Mouse (Mus musculus) testis, postnatal 10 days (tissue): ENCODE measurements around the gene Sdr39u1.
A peak's percentile ranks its signal among the peaks of the same experiment; 100 is the strongest.

Source experiments
- DNase-seq: peaks from one replicate; pipeline ENCODE4 v3.0.0; 2021; ENCODE audit warnings: low spot score

Gene Sdr39u1

DNA sequence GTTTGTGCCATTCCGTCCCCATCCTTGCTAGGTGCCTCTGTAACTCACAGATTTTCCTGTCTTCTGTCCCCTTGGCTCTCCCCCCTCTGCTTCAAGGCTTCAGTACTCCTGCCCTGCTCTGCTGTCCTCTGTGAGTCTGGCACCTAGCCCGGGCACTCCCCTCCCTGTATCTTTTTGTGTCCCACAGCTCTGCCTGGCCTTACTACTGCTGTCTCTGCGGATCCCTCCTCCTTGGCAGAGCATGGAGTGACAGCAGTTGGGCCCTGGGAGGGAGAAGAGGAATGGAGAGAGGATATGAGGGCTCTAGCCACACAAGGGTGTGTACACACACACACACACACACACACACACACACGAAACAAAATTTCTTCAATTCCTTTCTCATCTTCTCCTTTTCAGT lies 15.9 kb downstream of the Sdr39u1 start, which contains the start of gene Cbln3:
TSS of gene Cbln3 (minus strand) at position 227 of the 400 bp plus-strand sequence.
- DNase-seq, result peak; percentile 93

DNA sequence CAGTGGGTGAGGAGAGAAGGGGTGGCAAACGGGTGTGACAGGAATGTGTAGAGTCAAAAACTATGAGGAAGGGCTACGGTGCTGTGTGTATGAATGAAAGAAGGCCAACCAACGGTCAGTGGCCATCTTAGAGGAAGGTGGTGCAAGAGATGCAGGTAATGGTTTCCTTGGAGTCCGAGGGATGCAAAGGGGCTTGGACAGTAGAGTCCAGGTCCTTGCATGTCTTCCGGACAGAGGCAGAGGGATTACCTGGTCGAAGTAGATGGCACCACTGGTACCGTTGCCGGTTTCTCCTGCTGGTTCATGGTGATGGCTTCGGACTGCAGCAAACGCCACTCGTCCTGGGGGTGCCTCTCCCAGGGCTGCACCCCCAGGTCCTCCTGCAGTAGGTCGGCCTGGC lies 16.4 kb downstream of the Sdr39u1 start:
- no peak for DNase-seq

DNA sequence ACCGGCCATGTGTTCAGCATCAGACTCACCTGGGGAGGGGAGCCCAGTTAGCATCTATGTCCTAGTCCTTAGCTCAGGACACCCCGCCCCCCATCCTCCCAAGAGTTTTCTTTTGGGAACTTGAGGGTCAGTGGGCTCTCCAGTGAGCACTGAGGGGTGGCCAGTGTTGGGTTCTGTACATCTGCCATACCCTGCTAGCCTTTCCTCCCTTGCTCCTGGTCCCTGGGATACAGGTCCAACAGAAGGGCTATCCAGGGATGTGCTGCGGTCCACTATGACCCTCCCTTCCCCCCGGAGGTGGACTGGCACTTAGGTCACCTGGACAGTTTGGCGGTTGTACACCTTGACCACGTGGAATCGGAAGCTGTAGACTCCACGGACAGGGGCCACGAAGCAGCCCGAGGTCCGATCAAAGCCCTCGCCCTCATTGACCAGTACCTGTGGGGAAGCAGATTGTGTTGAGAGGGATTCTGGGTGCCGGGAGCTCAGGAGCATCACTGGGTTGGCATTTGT lies 16.9 kb downstream of the Sdr39u1 start:
- no peak for DNase-seq

DNA sequence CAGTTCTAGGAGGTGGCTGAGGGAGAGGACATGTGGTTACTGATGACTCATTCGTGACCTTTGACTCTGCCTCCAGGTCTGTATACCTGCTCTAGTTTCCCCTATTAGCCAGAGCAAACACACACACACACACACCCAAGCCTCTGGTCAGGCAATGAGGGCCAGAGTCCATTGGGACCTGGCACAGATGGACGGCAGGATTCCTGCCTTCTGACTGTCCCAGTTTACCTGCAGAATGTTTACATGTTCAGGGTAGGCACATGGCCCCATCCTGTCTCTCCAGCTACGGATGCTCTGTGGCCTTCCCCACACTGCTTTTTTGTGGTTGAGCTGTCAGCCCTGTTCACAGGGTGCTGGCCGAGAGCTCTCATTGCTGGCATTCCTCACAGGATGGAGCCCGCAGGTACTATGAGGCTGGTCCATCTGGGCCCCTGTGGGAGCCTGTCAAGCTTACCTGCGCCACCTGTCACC lies 17.9 kb downstream of the Sdr39u1 start:
- no peak for DNase-seq

DNA sequence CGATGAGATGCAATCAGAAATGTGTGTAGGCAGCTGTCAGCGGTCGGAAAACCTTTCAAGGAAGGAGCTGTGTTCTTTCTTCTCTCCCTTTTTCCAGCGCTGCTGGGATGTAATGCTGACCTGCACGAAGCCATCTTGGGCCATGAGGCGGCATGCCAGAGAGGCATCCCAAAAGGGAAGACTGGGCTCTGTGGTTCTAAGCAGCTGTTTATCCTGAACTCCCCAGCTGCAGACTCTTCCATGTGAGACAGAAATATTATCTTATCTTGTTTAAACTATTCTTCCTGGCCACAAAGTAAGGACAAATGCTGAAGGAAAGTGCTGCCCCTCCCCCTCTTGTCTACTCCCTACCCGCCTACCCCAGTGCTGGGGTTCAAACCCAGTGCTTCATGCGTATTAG lies 19.1 kb downstream of the Sdr39u1 start:
- DNase-seq, result peak; percentile 56

DNA sequence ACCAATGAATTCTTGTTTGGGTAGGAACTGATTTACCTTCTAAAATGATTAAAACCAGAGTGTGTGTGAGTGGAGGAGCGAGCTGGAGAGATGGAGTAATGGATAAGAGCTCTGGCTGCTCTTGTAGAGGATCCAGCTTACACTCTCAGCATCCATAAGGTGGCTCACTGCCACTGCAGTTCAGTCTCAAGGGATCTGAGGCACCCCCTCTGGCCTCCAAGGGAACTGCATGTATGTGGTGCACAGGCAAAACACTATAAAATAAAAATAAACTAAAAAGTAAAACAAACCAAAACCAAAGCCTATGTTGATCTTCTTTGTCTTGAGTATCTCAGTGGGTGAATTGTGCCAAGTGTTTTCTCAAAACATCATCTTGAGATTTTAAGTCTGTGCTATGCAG lies 20.5 kb downstream of the Sdr39u1 start:
- DNase-seq, result peak; percentile 84

DNA sequence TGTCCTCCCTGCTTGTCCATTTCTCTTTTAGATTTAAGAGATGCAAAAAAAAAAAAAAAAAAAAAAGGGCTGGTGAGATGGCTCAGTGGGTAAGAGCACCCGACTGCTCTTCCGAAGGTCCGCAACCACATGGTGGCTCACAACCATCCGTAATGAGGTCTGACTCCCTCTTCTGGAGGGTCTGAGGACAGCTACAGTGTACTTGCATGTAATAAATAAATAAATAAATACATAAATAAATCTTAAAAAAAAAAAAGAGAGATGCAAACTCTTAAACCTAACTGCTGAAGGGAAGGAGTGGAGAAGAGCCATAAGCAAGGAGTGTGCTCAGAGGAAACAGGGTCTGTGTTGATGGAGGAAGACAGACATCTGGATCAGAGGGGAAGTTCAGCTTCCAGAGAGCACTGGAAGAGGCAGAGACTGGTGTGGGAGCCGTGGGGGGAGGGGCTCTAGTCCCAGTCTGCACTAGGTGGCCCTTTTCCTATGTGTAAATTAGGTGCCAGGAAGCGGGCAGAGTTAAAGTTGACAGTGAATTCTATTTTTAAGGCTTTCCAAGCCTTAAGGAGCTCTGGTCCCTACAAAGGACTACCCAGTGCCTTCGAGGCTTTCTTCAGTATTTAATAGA lies 21.7 kb downstream of the Sdr39u1 start:
- no peak for DNase-seq

DNA sequence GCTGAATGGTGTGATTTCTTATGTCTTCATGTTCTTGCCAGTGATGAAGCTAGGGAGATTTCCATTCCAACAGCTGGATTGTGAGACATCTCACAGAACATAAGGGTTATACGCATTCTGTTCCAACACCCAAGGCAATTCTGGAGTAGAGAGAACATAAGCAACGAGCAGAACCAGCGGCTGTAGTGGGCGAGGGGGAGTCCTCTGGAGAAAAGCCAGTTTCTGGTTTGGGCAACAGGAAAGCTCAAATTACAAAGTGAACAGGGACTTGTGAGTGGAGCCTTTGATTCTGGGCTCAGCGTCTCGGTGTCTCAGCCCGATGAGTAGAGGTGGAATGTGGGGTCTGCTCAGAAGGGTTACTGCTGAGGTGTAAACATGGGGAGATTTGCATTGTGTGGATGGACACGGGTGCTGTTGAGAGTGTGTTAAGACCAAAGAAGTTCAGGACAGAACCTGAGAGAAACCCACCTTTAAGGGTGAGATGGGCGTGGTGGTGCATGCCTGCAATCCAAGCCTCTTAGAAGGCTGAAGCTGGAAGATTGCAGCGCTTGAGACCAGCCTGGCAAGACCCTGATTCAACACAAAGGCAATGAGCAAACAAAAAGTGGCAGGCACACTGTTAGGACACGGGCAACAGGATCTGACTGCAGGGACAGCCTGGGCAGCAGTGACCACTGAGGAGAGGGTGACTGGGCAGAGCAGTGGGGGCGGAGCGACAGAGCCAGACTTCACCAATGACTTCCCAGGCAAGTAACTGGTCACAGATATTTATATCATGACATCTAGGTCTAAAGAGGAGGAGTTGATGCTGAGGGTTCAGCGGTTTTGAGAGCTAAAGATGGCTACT lies 22.4 kb downstream of the Sdr39u1 start:
- DNase-seq, result no peak

DNA sequence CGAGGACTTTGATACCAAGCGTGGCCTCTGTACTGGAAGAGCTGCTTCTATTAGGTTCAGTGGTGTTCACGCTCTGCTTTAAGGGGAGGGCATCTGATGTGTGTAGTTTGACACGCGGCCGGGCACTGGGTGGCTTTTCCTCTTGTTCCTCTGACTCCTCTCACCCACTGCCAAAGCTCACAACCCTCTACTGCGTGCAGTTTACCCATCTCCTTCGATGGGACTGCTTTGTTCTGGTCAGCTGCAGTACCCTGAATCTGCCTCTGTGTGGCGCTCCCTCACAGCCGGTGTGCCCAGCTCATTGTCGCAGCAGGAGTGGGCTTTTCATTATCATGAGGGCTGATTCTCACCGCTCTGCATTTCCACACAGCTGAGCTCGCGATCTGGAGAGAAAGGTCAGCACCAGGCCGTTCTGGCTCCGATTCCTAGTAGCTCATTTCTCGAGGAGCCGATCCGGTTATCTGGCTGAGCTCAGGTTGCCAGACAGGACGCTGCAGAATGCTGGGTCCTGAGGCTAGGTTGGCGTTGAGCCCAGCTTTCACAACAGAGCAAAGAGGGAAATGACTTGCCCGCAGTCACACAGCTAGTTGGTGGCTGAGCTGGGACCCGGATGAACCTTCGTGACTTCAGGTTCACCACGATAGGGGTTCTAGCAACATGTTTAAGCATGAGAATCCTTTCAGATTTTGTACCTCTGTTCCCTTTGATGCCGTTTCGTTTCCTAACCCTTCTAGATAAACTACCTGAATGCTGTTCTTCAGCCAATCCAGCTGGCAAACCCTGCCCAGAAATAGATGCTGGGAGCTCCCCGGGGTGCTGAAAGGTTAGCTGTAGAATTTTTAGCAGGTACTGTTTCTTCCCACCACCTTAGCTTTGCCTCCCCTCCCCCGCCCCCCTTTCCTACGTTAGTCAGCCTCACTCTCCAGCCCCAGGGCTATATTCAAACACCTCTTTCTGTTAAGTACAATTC lies 26.1 kb downstream of the Sdr39u1 start:
- DNase-seq, result peak; percentile 88

DNA sequence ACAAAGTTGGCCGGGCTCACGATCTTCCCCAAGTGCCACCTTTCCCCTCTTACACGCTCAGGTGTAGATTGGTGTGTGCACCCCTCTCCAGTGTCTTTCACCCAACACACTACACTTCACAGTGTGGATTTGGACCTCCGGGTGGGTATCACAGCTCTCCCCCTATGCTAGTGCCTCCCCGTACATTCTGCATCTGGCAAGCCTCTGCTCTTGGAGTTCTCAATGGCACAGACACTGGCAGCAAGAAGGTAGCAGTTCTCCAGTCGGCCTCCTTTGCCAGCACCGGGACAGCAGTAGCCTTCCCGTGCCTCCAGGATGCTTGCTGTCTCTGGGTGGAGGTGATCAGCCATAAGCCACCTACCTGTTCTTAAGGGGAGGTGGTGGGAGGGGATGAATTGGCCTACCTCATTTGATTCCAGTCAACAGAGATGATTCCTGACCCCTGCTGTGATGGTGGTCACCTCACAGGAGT lies 26.8 kb downstream of the Sdr39u1 start:
- DNase-seq, result no peak

DNA sequence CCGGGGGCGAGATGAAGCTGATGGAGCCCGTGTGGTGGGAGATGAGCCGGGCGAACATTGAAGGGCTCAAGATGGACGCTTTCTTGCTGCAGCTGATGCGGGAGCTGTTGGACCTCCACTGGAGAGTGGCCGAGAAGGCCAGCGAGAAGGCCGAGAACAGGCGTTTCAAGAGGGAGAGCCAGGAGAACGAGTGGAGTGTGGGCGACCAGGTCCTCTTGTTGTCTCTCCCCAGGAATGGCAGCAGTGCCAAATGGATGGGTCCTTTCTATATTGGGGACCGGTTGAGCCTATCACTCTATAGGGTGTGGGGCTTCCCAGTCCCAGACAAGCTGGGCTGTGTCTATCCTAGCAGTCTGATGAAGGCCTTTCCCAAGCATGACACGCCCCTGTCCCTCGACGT lies 27.5 kb downstream of the Sdr39u1 start:
- DNase-seq, result no peak

DNA sequence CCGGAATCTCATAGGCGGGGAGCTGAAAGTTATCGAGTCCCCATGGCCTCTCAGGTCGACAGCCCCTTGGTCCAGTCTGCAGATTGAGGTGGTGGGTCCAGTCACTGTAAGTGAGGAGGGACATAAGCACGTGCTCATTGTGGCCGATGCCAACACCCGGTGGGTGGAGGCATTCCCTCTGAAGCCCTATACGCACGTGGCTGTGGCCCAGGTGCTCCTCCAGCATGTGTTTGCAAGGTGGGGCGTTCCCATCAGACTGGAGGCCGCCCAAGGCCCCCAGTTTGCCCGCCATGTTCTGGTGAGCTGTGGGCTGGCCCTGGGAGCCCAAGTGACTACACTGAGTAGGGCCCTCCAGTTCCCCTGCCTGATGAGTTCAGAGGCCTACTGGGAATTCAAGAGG lies 28.1 kb downstream of the Sdr39u1 start:
- no peak for DNase-seq

DNA sequence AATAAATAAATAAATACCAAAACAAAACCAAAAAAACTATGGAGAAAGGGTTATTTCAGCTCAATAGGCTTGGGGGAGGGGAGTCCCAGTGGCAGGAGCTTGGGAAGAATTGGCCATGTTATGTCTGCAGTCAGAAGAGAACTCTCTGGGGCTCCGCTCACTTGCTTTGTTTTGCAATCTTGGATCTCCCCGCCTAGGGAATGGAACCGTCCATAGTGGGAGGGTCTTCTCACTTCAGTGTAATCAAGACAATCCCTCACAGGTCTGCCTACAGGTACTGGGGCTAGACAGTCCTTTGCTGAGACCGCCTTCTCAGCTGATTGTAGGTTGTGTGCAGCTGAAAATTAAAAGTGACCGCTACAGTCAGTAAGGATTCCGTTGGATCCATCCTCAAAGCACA lies 30.6 kb downstream of the Sdr39u1 start:
- DNase-seq, result no peak

DNA sequence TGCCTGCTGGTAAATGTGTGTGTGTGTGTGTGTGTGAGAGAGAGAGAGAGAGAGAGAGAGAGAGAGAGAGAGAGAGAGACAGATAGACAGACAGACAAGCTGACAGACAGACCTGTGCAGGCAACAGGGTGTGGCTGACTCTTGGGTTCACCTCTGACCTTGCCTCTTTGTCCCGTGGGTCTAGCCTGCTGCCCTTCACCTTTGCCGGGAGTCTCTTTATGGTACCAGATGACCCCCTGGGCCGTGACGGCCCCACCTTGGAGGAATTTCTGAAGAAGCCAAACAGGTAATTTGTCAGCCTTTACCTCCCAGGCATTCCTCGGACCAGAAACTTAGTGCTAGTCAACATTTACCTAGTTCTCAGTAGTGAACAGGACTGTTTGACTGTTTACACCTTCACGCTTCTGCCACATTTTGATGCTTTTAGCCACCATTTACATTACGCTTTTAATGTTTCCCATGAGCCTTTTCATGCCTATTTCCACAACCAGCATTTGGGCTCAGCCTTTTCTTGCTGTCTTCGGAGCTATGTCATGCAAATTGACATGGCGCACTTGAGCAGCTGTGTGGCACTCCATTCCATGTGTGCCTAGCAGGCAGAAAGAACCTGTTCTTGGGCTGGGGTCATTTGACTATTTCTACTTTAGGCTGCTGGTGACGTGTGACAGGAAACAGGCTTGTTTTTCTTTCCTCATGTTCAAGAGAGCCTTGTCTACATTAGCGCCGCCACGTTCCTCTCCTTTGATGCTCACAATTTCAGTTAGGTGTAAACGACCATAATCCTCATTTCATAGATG lies 31.7 kb downstream of the Sdr39u1 start:
- DNase-seq, result no peak

DNA sequence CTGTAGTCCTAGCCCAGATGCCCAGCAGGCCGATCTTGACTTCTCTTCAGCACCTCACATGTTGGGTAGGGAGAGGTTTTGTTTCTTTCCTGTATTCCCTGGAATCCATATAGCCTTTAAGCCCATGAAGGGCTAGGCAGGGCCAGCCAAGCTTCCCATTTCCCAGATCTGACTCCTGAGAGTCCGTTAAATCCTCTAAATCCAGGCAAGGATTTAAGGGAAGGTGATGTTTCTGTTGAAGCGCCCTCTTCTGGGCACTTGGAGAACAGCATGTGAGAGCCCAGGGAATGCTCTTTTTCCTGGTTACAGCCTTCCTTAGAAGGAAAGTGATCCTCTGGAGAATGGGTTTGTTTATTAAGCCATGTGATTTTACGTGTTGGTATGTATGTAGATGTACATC lies 33.1 kb downstream of the Sdr39u1 start:
- peak; percentile 82 for DNase-seq

DNA sequence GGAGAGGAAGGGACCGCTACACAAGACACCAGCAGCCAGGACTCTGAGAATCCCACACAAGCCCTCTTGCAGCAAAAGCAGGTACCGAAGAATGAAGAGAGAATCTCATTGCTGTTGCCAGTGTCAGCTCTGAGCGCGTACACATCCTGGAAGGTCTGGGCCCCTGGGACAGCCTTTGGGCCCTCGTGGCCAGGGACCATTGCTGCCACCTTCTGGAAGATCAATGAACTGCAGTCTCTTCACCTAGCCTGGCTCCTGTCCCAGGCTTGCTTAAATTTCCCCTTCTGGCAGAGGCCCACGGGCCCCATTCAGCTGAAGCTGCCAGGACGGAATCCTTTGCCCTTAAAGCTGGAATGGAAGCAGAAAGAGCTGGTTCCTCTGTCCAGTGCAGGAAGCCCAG lies 36.3 kb downstream of the Sdr39u1 start:
- DNase-seq, result peak; percentile 82

DNA sequence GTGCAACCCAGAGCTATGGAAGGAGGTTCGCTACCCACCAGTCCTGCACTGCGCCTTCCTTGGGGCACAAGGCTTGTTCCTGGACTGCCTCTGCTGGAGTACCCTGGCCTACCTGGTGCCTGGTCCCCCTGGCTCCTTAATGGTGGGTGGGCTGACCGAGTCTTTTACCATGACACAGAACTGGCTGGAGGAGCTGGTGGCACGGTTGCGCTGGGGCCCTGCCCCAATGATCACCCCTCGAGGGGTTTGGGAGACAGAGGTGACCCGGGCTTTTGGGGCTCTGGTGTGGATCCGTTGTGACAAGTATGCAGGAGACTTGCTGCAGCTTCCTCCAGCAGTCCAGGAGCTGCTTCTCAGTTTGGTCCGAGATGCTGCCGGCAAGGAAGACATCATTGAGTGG lies 37.1 kb downstream of the Sdr39u1 start:
- no peak for DNase-seq

DNA sequence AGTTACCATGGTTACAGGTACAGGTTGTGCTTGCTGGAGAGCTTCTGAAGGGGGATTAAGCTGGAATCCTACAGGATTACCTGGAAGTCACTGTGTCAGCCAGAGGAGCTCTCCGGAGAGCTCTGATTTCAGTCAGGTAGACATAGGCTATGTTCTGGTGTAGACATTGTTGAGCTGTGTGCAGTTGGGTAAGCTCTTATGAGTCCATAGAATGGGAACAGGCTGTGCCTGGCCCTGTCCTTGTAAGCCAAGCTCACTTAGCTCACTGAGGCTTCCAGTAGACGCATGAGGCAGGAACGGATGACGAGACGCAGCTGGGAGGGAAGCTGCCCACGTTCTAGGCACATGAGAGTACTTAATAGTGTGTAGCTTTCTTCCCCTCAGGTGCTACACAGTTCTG lies 37.9 kb downstream of the Sdr39u1 start:
- peak; percentile 48 for DNase-seq

DNA sequence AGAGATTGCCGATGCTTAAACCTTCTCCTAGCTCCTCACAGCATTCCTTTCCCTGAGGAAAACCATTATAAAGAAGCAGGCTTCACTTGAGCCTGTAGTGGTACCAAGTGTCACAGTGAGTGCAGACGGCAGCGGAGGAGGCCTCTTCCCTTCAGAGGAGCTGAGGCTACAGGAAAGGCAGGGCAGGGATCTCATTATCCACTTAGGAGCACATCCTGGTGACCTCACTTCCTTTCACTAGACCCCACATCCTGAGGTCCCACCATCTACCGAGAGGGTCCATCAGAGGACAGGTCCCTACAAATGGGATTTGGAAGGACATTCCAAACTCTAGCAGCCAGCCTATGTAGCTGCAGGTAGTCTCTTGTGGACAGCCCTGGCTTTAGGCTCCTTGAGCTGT lies 42.5 kb downstream of the Sdr39u1 start:
- no peak for DNase-seq

DNA sequence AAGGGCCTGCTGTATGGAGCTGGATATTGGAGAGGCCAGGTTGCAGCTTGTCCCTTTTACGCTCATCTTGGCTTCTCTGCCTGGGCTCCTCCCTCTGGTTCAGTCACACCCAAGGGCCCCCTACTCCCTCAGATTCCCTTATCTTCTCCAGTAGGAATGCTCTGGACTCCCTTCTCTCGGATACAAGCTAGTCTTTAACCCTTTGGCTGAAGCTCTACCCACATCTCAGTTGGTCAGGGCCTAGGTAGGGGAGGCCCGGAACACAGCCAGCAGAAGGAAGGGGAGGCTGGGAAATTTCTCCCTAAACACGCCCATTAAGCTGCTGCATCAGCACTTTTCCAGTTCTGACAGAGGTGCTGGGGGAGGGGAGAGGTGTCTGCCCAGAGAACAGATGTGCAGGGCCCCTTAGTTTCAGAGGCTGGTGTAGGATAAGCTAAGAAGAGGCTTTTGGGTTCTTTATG lies 45.0 kb downstream of the Sdr39u1 start:
- DNase-seq, result peak; percentile 72
